Mouse (Mus musculus): ENCODE results near the gene Castor1. TPM values are rescaled to one million over a fixed set of nuclear protein-coding genes. Genes with fewer than 3 reads are reported as not detected.

The Castor1 gene
- polyA plus RNA-seq, 1 experiment from 2014 or later = 2.7 TPM

GRCm38 (mm10) chr11:4193420-4193819 is 24.6 kb upstream of the Castor1 start:
- Histone ChIP-seq H3K27me3 (ENCODE audit: insufficient read depth, poor library complexity, severe bottlenecking) (no peaks in the 10 kb centered on the region), H3K36me3 (no peaks in the 10 kb centered on the region; the same call in 1 of the 2 replicates), H3K4me1 (replicated peaks) (peaks cover 21% of the 10 kb centered on the region), H3K4me3 (no peak overlapping the region), H3K27ac (no peak overlapping the region), H3K9me3 (no peaks in the 10 kb centered on the region)
- DNase-seq (ENCODE audit: low spot score) = no peak

- H3K27me3 ChIP-seq (ENCODE audit: insufficient read depth, poor library complexity, severe bottlenecking) = no peaks in the 10 kb centered on the region
- H3K4me3 ChIP-seq = no peak overlapping the region
- H3K36me3 ChIP-seq = no peaks in the 10 kb centered on the region; the same call in 1 of the 2 replicates
- H3K4me1 ChIP-seq (replicated peaks) = peaks cover 16% of the 10 kb centered on the region
- no peaks in the 10 kb centered on the region for H3K9me3 ChIP-seq
- 79% methylated on average over 3 of the region's 3 CpGs for whole genome bisulfite sequencing
- no peak overlapping the region for H3K27ac ChIP-seq
- no peak for DNase-seq (ENCODE audit: low spot score)
These were observed 22.4 kb upstream of the Castor1 start for GRCm38 (mm10) chr11:4195597-4196031.

- peaks cover 10% of the 10 kb centered on the region; the same call in 1 of the 2 replicates for H3K4me1 ChIP-seq (replicated peaks)
- 81% methylated on average over 8 of the region's 8 CpGs for WGBS
- no peaks in the 10 kb centered on the region for H3K9me3 ChIP-seq
- no peak for DNase-seq (ENCODE audit: low spot score)
- H3K4me3 ChIP-seq = no peak overlapping the region
- no peaks in the 10 kb centered on the region for H3K27me3 ChIP-seq (ENCODE audit: insufficient read depth, poor library complexity, severe bottlenecking)
- no peak overlapping the region for H3K27ac ChIP-seq
- no peaks in the 10 kb centered on the region; the same call in 1 of the 2 replicates for H3K36me3 ChIP-seq
These were observed 21.4 kb upstream of the Castor1 start for GRCm38 (mm10) chr11:4196636-4197035.

- 67% methylated on average over 1 of the region's 1 CpGs for WGBS
- Histone ChIP-seq H3K4me3 (no peak overlapping the region), H3K36me3 (no peaks in the 10 kb centered on the region), H3K9me3 (no peaks in the 10 kb centered on the region), H3K4me1 (replicated peaks) (peaks cover 2% of the 10 kb centered on the region; the same call in 1 of the 2 replicates), H3K27ac (no peak overlapping the region), H3K27me3 (ENCODE audit: insufficient read depth, poor library complexity, severe bottlenecking) (no peaks in the 10 kb centered on the region)
- DNase-seq (ENCODE audit: low spot score) = no peak
These were observed 20.3 kb upstream of the Castor1 start for GRCm38 (mm10) chr11:4197691-4198090.

GRCm38 (mm10) chr11:4201981-4202700 is 15.9 kb upstream of the Castor1 start:
- peaks cover 19% of the 10 kb centered on the region for H3K36me3 ChIP-seq
- H3K9me3 ChIP-seq = no peaks in the 10 kb centered on the region
- peaks cover 7% of the 10 kb centered on the region; the same call in 1 of the 2 replicates for H3K4me1 ChIP-seq (replicated peaks)
- DNase-seq (ENCODE audit: low spot score) = no peak
- H3K27ac ChIP-seq = no peak overlapping the region
- 88% methylated on average over 11 of the region's 11 CpGs for WGBS
- H3K27me3 ChIP-seq (ENCODE audit: insufficient read depth, poor library complexity, severe bottlenecking) = no peaks in the 10 kb centered on the region
- H3K4me3 ChIP-seq = no peak overlapping the region

GRCm38 (mm10) chr11:4202995-4203704 is 14.9 kb upstream of the Castor1 start:
- WGBS = 87% methylated on average over 12 of the region's 12 CpGs
- Histone ChIP-seq H3K4me1 (replicated peaks) (peaks cover 7% of the 10 kb centered on the region; the same call in 1 of the 2 replicates), H3K9me3 (no peaks in the 10 kb centered on the region), H3K27ac (no peak overlapping the region), H3K4me3 (no peak overlapping the region), H3K27me3 (ENCODE audit: insufficient read depth, poor library complexity, severe bottlenecking) (no peaks in the 10 kb centered on the region), H3K36me3 (peaks cover 29% of the 10 kb centered on the region)
- no peak for DNase-seq (ENCODE audit: low spot score)

GRCm38 (mm10) chr11:4203705-4204074 is 14.3 kb upstream of the Castor1 start:
- no peak for DNase-seq (ENCODE audit: low spot score)
- WGBS = 65% methylated on average over 2 of the region's 2 CpGs
- no peak overlapping the region for H3K4me3 ChIP-seq
- H3K9me3 ChIP-seq = no peaks in the 10 kb centered on the region
- H3K36me3 ChIP-seq = peaks cover 35% of the 10 kb centered on the region
- no peak overlapping the region for H3K27ac ChIP-seq
- peaks cover 7% of the 10 kb centered on the region; the same call in 1 of the 2 replicates for H3K4me1 ChIP-seq (replicated peaks)
- no peaks in the 10 kb centered on the region for H3K27me3 ChIP-seq (ENCODE audit: insufficient read depth, poor library complexity, severe bottlenecking)

- H3K4me3 ChIP-seq = no peak overlapping the region
- 90% methylated on average over 5 of the region's 5 CpGs for WGBS
- DNase-seq (ENCODE audit: low spot score) = no peak
- H3K36me3 ChIP-seq = peaks cover 48% of the 10 kb centered on the region
- no peak overlapping the region for H3K27ac ChIP-seq
- peaks cover 7% of the 10 kb centered on the region; the same call in 1 of the 2 replicates for H3K4me1 ChIP-seq (replicated peaks)
- H3K27me3 ChIP-seq (ENCODE audit: insufficient read depth, poor library complexity, severe bottlenecking) = no peaks in the 10 kb centered on the region
- no peaks in the 10 kb centered on the region for H3K9me3 ChIP-seq
These were observed 12.8 kb upstream of the Castor1 start for GRCm38 (mm10) chr11:4205097-4205655.

- Histone ChIP-seq H3K4me1 (replicated peaks) (peaks cover 7% of the 10 kb centered on the region; the same call in 1 of the 2 replicates), H3K27ac (no peak overlapping the region), H3K27me3 (ENCODE audit: insufficient read depth, poor library complexity, severe bottlenecking) (no peaks in the 10 kb centered on the region), H3K9me3 (no peaks in the 10 kb centered on the region), H3K4me3 (no peak overlapping the region), H3K36me3 (peaks cover 56% of the 10 kb centered on the region)
- WGBS = 90% methylated on average over 7 of the region's 7 CpGs
- DNase-seq (ENCODE audit: low spot score) = no peak
These were observed 12.1 kb upstream of the Castor1 start for GRCm38 (mm10) chr11:4205951-4206350.

- no peaks in the 10 kb centered on the region for H3K27me3 ChIP-seq (ENCODE audit: insufficient read depth, poor library complexity, severe bottlenecking)
- peaks cover 7% of the 10 kb centered on the region; the same call in 1 of the 2 replicates for H3K4me1 ChIP-seq (replicated peaks)
- peaks cover 61% of the 10 kb centered on the region for H3K36me3 ChIP-seq
- no peak for DNase-seq (ENCODE audit: low spot score)
- WGBS = 90% methylated on average over 6 of the region's 6 CpGs
- H3K9me3 ChIP-seq = no peaks in the 10 kb centered on the region
- H3K27ac ChIP-seq = no peak overlapping the region
- H3K4me3 ChIP-seq = no peak overlapping the region
These were observed 11.5 kb upstream of the Castor1 start for GRCm38 (mm10) chr11:4206563-4206962.

GRCm38 (mm10) chr11:4207655-4208054 is 10.4 kb upstream of the Castor1 start:
- no peak for DNase-seq (ENCODE audit: low spot score)
- 89% methylated on average over 9 of the region's 9 CpGs for WGBS
- no peak overlapping the region for H3K27ac ChIP-seq
- no peaks in the 10 kb centered on the region for H3K27me3 ChIP-seq (ENCODE audit: insufficient read depth, poor library complexity, severe bottlenecking)
- H3K9me3 ChIP-seq = no peaks in the 10 kb centered on the region
- no peak overlapping the region for H3K4me3 ChIP-seq
- peaks cover 72% of the 10 kb centered on the region for H3K36me3 ChIP-seq
- peaks cover 7% of the 10 kb centered on the region; the same call in 1 of the 2 replicates for H3K4me1 ChIP-seq (replicated peaks)

GRCm38 (mm10) chr11:4209556-4209955 is 8.5 kb upstream of the Castor1 start:
- DNase-seq (ENCODE audit: low spot score) = no peak
- Histone ChIP-seq H3K9me3 (no peaks in the 10 kb centered on the region), H3K27me3 (ENCODE audit: insufficient read depth, poor library complexity, severe bottlenecking) (no peaks in the 10 kb centered on the region), H3K27ac (no peak overlapping the region), H3K4me1 (replicated peaks) (no peaks in the 10 kb centered on the region), H3K4me3 (no peak overlapping the region), H3K36me3 (peaks cover 91% of the 10 kb centered on the region)
- 77% methylated on average over 5 of the region's 5 CpGs for whole genome bisulfite sequencing

- no peak overlapping the region for H3K27ac ChIP-seq
- H3K4me1 ChIP-seq (replicated peaks) = no peaks in the 10 kb centered on the region
- no peaks in the 10 kb centered on the region for H3K27me3 ChIP-seq (ENCODE audit: insufficient read depth, poor library complexity, severe bottlenecking)
- H3K4me3 ChIP-seq = no peak overlapping the region
- DNase-seq (ENCODE audit: low spot score) = no peak
- peaks cover 97% of the 10 kb centered on the region for H3K36me3 ChIP-seq
- H3K9me3 ChIP-seq = no peaks in the 10 kb centered on the region
- WGBS = 91% methylated on average over 1 of the region's 1 CpGs
These were observed 7.2 kb upstream of the Castor1 start for GRCm38 (mm10) chr11:4210786-4211185.
